Mouse (Mus musculus) thymus, postnatal 14 days (tissue): ENCODE measurements around the gene Btbd9.

Experiments
- DNase-seq: peaks from one replicate; pipeline ENCODE4 v3.0.0; 2021

The Btbd9 gene

DNA sequence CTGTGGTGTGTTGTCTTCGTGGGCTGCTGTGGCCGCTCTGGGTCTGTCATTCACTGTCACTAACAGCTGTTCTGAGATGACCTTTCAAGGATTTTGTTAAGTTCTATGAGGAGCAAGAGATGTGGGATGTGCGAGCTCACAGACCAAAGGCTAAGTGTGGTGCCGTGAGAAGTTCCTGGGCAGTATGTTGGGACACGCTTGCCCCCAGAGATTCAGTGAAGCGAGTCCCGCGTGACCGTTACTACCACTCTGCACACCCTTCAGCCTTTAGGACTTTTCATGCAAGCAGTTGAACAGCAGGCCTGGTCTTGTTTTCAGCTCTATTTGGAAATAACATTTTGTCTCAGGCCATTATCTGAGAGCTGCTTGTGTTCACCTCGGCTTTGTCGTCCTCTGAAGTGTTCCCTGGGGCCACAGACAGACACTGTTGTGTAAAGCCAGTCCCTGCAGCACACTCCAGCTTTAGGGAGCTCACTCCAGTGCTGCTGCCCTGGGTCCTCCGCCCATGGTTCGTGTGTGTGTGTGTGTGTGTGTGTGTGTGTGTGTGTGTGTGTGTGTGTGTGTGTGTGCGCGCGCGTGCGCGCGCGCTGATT lies 380.6 kb downstream of the Btbd9 start:
- peak; percentile 2 for DNase-seq

DNA sequence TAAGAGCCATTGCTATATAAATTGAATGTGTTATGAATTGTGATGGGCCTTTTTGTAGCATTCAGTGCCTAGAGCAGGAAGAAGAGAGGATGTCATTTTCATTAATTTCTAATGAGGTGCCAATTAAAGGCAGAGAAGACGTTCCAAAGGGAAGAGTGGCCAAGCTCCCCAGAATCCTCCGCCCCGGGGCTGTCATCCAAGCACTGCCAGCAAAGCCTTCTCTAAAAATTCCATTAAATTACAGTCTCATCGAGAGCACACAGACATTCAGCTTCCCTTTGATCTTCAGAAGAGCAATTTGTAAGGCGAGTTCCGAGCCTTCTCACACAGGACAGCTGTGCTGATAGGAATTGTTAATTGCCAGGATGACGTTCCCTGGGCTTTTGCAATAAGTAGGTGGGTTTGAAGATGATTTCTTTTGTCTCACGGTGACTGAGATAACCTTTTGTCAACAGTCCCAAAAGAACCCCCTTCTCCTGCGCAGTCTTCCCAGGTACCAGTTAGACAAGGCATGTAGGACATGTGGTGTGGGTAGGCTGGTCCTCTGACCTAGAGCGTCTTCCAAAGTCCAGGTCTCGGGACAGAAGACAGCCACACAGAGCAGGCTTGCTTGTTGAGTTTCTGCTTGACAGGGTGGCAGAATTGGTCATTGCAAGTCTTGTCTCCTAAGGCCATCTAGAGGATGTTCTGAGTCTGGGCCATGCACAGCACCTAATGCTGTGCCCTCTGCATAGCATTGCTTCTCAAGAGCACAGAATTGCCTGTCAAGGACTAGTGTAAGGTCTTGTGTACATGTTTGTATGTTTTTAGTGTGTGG lies 381.5 kb downstream of the Btbd9 start:
- DNase-seq = peak; percentile 3

DNA sequence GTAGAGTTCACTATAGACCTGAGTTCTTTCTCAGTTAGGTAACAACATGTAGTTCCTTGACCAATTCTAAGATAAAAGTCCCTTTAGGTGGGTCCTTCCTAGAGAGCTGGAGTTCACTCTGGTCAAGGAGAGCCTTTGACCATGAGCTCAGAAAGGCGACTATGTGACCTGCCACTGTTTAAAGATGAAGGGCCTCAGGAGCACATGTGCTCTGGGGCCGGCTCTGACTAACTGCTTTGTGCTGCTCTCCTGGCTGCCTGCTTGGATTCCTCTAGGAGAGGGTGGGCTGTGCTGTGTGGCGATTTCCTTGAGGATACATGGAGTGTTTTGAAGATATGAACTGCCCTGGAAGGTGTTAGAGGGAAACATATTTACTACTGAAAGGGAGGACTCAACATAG lies 382.2 kb downstream of the Btbd9 start:
- no peak for DNase-seq

DNA sequence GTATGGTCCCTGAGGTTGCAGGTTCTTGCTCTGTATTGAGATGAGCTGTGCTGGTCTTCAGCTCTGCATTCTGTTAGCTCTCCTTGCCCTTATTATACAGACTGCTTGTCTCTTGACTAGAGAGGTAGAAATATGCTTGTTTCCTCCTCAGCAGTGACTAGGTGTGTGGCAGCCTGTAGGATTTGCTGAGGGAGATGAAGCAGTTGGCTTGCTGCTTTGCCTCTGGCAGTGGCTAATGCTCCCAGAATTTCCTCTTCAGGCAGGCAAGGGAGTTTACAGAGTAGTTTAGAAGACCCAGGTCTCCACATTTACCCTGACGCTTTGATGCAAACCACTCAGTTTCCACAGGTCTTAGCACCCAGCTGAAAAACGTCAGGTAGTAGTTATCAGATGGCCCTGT lies 382.7 kb downstream of the Btbd9 start:
- peak; percentile 1 for DNase-seq

DNA sequence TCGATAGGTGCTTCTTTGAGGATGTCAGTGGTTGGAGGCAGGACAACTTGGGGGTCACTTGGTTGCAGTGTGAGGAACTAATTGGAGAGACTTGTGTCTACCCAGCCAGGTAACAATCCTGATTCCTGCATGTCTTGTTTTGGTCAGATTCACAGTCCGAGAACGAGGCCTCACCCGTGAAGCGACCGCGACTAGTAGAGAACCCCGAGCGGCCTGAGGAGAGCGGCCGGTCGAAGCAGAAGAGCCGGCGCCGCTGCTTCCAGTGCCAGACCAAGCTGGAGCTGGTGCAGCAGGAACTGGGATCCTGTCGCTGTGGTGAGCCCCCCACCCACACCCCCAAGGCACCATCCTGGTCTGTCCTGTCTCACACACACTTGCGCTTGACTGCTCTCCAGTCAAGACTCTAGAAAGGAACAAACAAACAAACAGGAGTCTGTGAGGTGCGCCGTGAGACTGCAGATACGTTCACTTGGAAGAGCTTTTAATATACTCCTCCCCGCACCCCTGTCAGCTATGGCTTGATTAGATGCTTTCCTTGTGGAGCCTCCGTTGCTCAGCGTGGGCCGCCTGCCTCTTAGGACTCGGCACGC lies 383.8 kb downstream of the Btbd9 start:
- DNase-seq = peak; percentile 2

DNA sequence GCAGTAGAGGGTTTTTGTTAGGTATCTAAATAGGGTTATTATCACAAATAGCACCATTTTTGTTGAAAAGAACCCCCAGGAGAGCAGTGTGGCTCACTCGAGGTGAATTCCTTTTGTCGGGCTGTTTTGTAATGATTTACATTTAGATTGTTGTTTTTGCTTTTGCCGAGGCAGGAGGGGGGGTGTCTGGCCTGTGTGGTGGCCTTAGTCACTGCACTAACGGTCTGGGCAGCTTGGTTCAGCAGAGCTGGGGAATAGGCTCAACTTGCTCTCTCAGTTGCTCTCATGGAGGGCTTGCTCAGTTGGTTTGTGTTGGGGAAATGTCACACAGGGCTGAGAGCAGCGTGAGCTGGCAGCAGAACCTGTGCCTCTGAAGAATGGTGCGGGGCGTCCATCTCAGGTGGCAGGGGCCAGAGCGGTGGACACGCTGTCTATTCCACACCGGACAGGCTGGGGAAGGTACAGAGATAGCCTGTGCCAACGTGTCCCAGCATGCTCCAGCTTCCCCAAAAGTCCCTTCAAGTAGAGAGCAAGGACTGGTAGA lies 385.1 kb downstream of the Btbd9 start:
- DNase-seq = peak; percentile 2

DNA sequence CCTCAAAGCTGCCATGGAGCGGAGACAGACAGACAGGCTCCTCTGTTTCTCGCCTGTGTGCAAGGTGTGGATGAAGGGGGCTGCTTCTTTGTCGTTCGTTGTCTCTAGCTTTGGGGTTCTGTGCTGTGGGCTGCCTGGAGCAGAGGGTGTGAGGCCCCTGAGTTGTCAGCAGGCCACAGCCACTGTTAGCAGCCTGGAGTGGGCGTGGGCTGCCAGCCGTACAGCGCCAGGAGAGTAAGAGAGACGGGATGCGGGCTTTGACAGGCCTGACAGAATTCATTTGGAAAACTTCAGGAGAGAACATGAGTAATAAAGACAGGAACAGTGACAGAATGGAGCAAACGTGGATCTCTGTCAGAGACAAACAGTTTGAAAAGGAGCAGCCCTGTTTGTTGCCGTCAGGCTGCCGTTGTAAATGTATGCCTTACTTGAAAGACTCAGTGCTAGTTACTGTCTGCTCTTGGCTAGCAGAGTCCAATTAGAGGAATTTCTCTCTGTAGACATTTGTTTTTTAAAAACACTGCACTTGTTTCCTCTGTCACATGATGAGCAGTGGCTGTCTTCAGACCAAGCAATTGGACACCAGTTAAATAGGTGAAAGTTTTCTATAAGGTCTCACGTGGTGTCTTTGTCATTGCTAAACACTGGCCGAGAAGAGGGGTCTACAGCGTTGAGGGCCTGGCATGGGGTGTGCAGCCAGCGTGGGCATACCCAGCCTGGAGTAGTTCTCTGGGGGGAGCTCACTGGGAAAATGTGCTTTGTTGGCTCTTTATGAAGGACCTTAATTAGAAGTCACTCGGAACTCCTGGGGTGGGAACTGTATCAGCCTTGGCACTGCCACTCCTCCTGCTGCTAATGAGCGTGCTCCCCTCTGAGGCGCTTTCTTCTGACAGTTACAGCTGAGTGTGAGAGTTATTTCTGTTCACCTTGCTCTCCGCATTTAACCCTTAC lies 388.0 kb downstream of the Btbd9 start:
- no peak for DNase-seq

DNA sequence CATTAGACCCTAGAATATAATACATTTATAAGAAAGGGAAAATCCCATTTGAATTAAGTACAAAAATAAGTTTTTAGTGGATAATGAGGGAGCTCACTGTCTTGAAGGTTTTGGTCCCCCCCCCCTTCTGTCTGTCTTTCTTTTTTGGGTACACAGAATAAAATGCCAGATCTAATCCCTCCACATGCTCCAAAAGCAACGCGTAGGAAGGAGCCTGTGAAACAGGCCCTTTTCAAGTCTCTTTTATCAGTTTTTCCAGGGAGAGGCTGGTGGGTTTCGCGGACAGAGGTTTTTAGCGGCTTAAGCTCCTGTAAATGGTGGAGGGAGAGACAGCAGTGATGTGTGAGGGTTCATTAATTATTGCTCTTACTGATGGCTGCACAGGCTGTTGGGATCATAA lies 388.7 kb downstream of the Btbd9 start:
- DNase-seq = no peak

DNA sequence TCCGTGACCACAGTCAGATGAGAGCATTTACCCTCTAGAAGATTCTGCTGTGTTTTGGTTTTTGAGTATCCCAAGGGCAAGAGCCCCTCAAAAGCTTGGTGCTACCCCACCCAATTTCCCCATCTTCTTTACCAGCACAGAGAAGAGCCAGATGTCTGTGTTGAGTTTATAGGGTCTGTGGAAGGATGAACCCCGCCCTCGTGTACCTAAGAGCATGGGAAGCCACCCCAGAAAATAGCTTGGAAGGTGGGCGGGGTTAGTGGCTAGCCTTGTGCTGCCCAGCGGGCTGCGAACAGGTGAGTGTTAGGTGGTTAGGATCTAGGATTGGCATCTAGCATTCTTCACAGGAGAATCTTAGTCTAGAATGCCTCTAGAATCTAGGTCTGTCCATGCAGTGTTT lies 389.1 kb downstream of the Btbd9 start:
- DNase-seq = no peak

DNA sequence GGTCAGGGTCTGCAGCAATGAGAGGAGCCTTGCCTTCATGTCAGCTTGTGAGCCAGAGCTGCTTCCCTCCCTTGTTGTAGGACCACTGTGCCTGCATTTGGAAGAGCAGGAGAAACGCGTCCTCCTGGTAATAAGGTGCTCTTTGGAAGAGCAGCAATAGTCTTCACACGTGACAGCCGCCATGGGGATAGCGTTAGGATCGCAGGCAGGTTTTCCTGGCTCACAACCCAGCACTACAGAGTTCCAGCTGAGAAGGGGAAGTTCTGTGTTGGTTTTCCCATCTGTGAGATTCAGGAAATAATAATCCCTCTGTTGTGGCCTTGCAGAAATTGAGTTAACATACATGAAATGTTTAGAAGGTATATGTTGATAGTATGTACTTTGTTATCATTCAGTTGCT lies 392.7 kb downstream of the Btbd9 start:
- no peak for DNase-seq

DNA sequence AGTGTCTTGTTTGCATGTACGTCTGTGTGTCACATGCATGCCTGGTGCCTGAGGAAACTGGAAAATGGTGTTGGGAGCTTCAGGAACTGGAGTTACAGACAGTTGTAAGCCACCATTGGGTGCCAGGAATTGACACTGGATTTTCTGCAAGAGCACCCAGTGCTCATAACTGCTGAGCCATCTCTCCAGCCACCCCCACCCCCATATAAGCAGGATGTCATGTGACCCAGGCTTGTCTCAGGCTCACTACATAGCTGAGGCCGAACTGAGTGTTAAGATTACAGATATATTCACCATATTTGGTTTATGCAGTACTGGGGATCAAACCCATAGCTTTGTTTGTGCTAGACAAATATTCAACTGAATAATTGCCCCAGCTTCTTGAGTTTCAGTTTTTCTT lies 394.2 kb downstream of the Btbd9 start:
- peak; percentile 3 for DNase-seq

DNA sequence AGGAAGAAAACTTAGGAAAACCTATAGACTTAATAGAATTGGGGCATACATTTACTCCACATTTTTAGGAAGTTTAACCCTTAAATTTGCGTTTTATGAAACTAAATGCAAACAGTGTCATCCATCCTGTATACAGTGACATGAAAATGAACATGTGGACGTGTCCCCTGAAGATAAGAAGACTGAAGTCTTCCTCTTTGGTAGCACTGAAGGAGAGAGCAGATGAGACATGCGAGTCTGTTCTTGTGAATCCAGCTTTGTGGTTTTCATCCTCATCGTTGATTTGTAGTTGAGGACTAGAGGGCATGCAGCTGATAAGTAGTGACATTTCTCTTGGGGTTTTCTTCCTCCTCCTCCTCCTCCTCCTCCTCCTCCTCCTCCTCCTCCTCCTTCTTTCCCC lies 394.7 kb downstream of the Btbd9 start:
- DNase-seq = no peak

DNA sequence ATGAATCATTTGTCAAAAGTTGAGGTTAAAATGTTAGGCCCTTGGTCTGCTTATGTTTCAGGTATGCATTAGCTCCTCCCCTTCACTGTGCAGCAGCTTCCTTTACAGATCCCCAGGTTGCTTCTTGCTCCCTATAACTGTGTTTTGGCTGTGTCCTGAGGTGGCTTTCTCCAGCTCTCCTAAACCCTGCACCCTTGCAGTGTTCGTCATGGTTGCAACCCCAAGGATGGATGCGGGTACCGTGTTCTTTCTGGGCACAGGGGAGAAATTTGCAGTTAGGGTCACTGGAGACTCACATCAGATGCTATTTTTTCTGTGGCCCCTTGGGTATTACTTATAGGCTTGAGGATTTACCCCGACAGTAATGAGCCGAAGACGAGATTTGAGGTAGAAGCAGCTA lies 396.1 kb downstream of the Btbd9 start:
- DNase-seq = no peak

DNA sequence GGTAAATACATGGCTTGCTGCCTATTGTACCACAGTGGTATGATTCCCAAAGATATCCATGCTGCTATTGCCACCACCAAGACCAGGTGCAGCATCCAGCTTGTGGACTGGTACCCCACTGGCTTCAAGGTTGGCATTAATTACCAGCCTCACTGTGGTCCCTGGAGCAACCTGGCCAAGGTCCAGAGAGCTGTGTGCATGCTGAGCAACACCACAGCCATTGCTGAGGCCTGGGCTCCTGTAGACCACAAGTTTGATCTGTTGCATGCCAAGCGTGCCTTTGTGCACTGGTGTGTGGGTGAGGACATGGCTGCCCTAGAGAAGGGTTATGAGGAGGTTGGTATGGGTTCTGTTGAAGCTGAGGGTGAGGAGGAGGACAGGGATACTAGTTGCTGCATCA lies 397.9 kb downstream of the Btbd9 start:
- no peak for DNase-seq

DNA sequence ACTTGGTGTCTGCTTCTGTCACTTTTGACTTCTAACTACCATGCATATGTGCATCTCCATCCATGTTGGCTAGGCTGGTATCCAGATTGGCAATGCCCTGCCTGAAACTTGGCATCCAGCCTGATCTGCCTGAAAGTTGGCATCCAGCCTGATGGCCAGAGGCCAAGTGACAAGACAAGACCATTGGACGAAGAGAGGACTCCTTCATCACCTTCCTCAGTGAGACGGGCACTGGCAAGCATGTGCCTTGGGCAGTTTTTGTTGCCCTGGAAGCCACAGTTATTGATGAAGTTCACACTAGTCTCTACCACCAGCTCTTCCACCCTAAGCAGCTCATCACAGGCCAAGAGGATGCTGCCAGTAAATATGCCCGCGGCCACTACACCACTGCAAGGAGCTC lies 398.9 kb downstream of the Btbd9 start:
- DNase-seq = no peak
